Mouse (Mus musculus) urinary bladder, postnatal 25 days (tissue): ENCODE results near the gene Tmc2.
A peak's percentile ranks its signal among the peaks of the same experiment; 100 is the strongest.

Source experiments
- DNase-seq: peaks from one replicate; pipeline ENCODE4 v3.0.0; 2022; ENCODE audit warnings: low spot score

Tmc2 gene

GRCm38 (mm10) chr2:130194894-130195293 is at the start of gene Tmc2:
Tmc2 (plus strand) TSS chr2:130195194.
- no peak for DNase-seq

- no peak for DNase-seq
These were observed 48.8 kb upstream of the Tmc2 start for GRCm38 (mm10) chr2:130146089-130146668.

DNA sequence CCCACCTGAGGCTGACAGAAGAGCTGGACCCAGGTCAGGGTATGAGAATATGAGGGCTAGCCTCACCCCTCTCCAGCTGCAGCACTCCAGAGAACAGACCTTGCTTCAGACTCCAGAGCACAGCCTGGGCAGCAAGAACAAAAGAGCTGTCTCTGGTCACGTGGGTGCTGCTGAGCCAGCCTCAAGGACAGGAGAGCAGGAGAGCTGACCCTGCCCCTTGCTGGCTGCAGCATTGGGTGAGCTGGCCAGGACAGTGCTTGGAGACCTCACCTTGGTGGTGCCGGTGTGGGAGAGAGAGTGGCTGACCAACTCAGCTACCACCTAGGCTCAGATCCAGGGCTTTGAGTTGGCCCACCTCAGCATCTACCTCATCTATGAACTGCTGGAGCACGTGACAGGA is 39.8 kb upstream of the Tmc2 start:
- no peak for DNase-seq

DNA sequence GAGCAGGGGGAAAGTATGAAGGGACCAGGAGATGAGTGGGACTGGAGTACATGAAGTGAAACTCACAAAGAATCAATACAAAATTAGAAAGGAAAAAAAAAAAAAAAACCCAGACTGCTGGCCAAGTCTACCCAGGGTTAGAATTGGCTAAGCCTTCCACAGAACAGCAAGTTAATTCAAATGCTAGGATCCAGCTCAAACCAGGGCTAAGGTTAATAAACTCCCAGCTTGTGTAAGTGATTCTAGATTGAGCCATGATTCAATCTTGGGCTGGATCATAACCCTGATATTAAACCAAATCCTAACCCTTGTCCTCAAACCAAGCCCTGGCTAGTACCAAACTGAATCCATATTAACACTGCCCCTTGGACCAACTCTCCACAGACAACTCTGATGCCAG is 39.1 kb upstream of the Tmc2 start:
- DNase-seq = no peak

DNA sequence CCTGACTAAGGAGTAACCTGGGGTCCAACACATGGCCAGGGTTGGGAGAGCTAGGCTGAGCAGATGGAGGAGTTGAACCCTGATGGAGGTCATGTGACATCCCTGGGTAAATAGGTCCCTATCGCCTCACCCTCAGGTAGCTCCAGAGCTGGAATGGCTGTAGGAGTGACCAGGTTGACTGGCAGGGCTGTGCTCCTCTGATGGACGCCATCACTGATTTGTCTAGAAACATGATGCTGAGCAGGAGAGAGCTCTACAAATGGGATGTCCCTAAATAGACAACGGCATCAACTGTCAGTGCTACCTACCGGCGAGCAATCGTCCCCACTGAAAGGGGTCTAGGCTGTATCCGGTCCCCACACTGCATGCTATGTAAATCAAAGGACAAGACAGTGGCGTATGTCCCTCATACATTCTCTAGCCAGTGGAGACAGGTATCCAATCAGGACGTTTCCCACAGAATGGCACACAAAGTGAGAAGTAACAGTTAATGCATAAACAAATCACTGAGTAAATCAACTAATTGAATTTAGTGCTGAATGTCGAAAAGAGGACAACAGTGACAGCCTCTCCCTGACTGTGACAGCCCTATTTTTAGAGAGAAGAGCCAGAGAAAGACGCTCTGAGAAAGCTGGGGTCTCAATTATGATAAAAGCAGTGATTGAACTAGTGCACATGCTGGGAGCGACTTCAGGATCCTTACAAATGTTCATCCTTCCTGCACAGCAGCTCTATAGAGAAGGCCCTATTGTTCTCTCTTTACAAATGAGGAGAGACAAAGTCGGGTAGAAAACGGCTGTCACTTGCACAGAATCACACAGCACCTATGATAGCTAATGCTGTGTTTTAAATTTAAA is 37.5 kb upstream of the Tmc2 start:
- no peak for DNase-seq

GRCm38 (mm10) chr2:130158088-130158437 is 36.9 kb upstream of the Tmc2 start:
- no peak for DNase-seq

DNA sequence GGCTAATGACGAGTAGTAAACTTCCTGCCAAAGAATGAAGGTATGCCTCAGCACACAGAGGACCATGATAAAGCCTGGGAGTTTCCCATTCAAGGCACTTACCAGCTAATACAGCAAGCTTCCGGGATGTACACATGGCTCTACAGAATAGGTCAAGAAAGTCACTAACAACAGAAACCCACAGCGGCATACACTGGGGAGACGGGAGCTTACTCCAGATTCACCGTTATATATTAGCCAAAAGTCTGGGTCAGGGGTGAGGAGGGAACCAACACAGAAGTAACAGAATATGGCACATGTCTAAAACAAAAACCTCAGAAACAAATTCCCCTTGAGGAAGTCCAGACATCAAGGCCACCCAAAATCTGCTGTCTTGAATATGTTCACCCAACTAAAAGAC is 32.3 kb upstream of the Tmc2 start:
- DNase-seq = no peak

DNA sequence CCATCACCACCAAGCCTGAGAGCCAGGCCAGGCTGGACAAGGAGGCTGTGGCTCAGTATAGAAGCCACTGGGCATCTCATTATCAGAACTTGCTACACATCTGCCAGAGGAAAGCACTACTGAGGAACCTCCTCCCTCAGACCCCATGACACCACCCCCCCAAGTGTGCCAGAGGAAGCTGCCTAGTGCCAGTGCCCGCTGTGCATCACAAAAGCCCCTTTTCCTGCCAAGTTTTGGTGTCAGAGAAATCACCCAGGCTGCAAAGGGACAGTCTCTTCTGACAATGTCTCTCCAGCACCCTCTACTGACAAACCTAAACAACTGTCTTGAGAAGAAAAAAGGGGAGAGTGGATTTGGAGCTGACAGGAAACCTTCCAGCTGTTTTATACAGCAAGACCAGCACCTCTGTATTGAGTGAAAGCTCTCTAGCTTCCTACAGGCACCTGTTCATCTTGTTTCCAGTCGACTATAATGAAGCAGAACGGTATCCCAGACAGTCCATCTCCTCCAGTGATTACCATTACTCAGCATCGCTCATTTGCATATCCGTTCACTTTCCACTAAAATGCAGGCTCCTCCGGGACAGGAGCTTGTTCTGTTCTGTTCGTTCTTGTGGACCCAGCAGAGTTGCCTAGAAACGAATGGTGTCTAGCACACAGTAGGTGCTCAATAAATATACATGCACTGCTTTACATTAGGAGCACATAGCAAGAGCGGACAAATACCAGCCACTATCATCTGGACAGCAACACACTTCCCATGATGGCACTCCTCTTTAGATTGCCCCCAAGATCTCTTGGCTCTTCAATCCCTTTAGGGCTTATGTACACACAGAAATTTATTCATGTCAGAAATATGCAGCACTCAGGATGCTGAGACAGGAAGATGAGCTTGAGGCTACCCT is 28.4 kb upstream of the Tmc2 start:
- no peak for DNase-seq

DNA sequence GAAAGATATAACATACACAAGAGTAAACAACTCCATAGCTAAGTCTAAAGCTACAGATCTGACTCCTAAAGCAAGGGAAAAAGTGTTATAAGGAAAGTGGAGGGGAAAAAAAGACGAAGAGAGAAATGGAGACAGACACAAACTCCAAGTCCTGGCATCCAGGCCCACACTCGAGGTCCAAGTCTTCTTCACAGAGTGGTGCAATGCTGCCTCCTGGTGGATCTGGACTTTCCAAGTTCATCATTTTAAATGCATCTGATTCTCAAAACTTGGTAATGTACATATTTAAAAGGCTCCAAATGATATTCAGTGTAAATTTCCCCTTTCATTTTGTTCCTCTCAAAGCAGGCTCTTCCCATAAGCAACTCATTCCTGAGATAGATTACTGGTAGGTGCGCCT is 27.1 kb upstream of the Tmc2 start:
- DNase-seq = peak; percentile 18

DNA sequence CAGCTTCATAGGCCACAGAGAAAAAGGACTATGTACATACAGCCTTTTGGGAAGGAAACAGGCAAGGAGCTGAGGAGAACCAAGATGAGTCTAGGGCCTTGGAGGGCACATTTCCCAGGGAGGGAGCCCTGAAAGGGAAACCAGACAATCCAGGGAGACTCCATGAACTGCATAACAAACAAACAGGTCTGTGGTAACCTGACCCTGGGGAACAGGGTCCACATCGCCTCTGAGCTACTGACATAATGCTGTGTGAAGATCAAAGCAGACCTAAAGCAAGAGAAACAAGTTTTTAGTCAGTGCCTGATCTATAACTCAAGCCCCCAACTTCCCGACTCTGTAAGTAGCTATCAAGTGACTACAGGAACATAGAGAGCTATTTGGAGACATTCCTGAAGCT is 23.3 kb upstream of the Tmc2 start:
- no peak for DNase-seq

- DNase-seq = no peak
These were observed 18.2 kb upstream of the Tmc2 start for GRCm38 (mm10) chr2:130176820-130177219.

DNA sequence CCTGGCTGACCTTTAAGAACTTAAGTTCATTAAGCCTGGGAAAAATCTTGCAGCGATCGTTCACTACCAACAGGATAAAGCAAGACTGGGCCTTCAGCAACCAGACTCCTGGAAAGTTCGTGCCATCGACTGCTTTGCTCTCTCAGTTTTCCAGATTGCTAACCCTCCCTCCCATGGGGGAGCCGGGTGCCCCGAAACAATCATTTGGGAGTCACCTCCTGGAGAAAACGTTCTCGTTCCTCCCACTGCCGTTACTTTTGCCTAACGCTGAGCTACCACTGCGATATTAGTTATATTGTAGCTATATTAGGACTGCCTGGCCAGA is 16.7 kb upstream of the Tmc2 start:
- no peak for DNase-seq

GRCm38 (mm10) chr2:130178706-130179506 is 16.1 kb upstream of the Tmc2 start, which contains the start of gene Snrpb:
Snrpb (minus strand) TSS chr2:130179403.
- peak; percentile 82 for DNase-seq

DNA sequence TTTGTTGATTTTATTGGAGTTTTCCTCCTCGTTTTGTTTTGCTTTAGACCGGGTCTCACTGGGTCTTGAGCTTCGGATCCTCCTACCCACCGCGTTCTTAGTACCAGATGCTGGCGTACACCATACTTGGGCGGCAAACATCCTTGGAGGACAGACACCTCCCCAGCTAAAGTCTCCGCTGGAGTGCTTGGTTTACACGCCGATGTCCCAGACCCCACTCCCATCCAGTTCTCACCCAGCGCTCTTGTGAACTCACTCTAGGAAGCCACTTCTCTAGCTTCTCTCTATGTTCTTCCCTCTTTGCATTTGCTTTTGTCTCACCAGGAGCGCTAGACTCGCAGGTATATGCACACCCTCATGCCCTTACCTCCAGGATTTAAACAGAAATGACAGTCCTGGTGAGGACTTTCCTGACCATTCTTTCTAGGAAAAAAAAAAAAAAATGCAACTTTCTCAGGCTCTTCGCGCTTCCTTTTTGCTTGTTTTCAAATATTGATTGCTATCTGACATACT is 15.4 kb upstream of the Tmc2 start:
- no peak for DNase-seq

GRCm38 (mm10) chr2:130188391-130188790 is 6.6 kb upstream of the Tmc2 start:
- no peak for DNase-seq

- no peak for DNase-seq
These were observed 6.0 kb downstream of the Tmc2 start for GRCm38 (mm10) chr2:130200961-130201360.

GRCm38 (mm10) chr2:130207376-130207775 is 12.4 kb downstream of the Tmc2 start:
- no peak for DNase-seq

DNA sequence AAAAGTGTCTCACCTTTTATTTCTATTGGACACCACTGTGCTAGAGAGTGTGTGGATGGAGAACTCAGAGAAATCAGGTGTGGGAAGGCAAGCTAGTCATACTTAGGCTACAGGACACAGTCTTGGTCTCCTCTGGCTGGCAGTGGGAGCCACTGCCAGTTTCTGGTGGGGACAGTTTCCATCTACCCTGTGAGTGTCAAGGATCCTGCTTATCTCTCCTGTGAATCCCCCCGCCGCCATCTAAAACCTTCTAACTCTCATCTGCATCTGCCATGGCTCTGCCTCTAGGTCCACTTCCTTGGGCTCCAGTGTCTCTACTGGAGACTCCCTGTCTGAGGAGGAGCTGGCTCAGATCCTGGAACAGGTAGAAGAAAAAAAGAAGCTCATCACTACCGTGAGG is 13.0 kb downstream of the Tmc2 start:
- DNase-seq = no peak

GRCm38 (mm10) chr2:130209636-130210035 is 14.6 kb downstream of the Tmc2 start:
- DNase-seq = no peak

DNA sequence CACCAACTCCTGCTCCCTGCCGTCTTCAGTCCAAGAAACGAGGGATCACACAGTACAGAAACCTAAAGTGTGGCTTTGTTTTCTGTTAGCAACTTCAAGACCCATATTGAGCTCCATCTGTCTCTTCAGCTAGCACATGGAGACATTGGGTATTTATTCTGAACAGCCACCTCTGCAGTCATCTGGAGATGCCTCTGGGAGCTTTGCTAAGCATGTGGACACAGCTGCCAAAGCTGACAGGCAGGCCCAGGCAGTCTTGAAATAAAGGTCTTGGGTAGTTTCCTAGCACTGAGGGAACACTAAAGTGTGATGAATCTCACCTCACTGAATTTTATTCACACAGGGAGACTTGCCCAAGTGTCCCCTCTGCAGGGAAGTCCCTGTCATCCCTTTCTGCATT is 16.6 kb downstream of the Tmc2 start:
- DNase-seq = no peak

GRCm38 (mm10) chr2:130246912-130247311 is 51.9 kb downstream of the Tmc2 start:
- DNase-seq = peak; percentile 7

GRCm38 (mm10) chr2:130248226-130248625 is 53.2 kb downstream of the Tmc2 start:
- no peak for DNase-seq
